ENCODE assay signal across 9 mouse cellular contexts in genomic region chr9:25212309-25213163, GRCm38 (mm10). TPM values are rescaled to one million over a fixed set of nuclear protein-coding genes. Genes with fewer than 3 reads are reported as not detected.
DNase-seq lines count a peak whose midpoint lies in the region; ATAC-seq lines count a peak whose summit lies in the region.
"Had no signal": no experiment of that assay in that cellular context is flagged by ENCODE, and none has a peak within 500 bp of the region (broad histone marks: within the 10 kb centered on the region; RNA-seq: fewer than 3 reads in every experiment).

No protein-coding gene starts in this region.

- H3K27me3 ChIP-seq in lung, embryonic 15.5 days, result no peaks in the 10 kb centered on the region
- no peaks in the 10 kb centered on the region for H3K27me3 ChIP-seq in heart, embryonic 10.5 days (ENCODE audit: insufficient read depth, poor library complexity, severe bottlenecking)
- no peaks in the 10 kb centered on the region for H3K27me3 ChIP-seq in stomach, embryonic 15.5 days (replicated peaks)

- no peaks in the 10 kb centered on the region; the same call in 1 of the 2 replicates for H3K9me3 ChIP-seq in lung, embryonic 15.5 days
- H3K9me3 ChIP-seq in heart, embryonic 10.5 days, result no peaks in the 10 kb centered on the region
- H3K9me3 ChIP-seq in stomach, embryonic 15.5 days, result no peaks in the 10 kb centered on the region

- H3K4me2 ChIP-seq in lung, embryonic 15.5 days, result no peak overlapping the region
- no peak overlapping the region for H3K4me2 ChIP-seq in stomach, embryonic 15.5 days

- no peak overlapping the region for H3K9ac ChIP-seq in lung, embryonic 15.5 days
- H3K9ac ChIP-seq in stomach, embryonic 15.5 days, result no peak overlapping the region

- no peak for DNase-seq in lung, postnatal 25 days (ENCODE audit: low spot score)
- DNase-seq in heart, embryonic 10.5 days (ENCODE audit: low spot score), result no peak
- peak; percentile 49 for DNase-seq in kidney, postnatal 14 days
- no peak for DNase-seq in left cerebral cortex, adult 8-10 months (ENCODE audit: low spot score in 2 of 2)
- no peak for DNase-seq in adrenal gland, postnatal 4 days (ENCODE audit: low spot score in 2 of 2)
- no peak for DNase-seq in cerebellum, postnatal 25 days

- H3K4me3 ChIP-seq in lung, embryonic 15.5 days, result no peak overlapping the region
- H3K4me3 ChIP-seq in heart, embryonic 10.5 days, result no peak overlapping the region
- H3K4me3 ChIP-seq in stomach, embryonic 15.5 days (replicated peaks), result no peak overlapping the region
- H3K4me3 ChIP-seq: erythroblast, embryonic 14.5 days had no signal

- H3K27ac ChIP-seq in lung, embryonic 15.5 days, result peak overlapping the region; percentile 76
- peak overlapping the region; percentile 64 for H3K27ac ChIP-seq in heart, embryonic 10.5 days
- H3K27ac ChIP-seq in stomach, embryonic 15.5 days, result peak overlapping the region; percentile 79

- WGBS in lung, embryonic 15.5 days, result 48% methylated on average over 9 of the region's 9 CpGs
- WGBS in heart, embryonic 10.5 days, result 65% methylated on average over 9 of the region's 9 CpGs
- 41% methylated on average over 9 of the region's 9 CpGs for WGBS in stomach, embryonic 15.5 days

- ATAC-seq in lung, embryonic 15.5 days (ENCODE audit: borderline replicate concordance, extremely low read depth, low FRiP score, low TSS enrichment), result peak; percentile 87; the same call in 1 of the 2 replicates
- peak; percentile 77; the same call in 1 of the 2 replicates for ATAC-seq in stomach, embryonic 15.5 days (ENCODE audit: insufficient read depth, low FRiP score, low read depth)

- H3K36me3 ChIP-seq in lung, embryonic 15.5 days, result no peaks in the 10 kb centered on the region
- H3K36me3 ChIP-seq in heart, embryonic 10.5 days, result no peaks in the 10 kb centered on the region
- no peaks in the 10 kb centered on the region for H3K36me3 ChIP-seq in stomach, embryonic 15.5 days

- H3K4me1 ChIP-seq in lung, embryonic 15.5 days, result peaks cover 25% of the 10 kb centered on the region
- H3K4me1 ChIP-seq in heart, embryonic 10.5 days, result peaks cover 36% of the 10 kb centered on the region
- H3K4me1 ChIP-seq in stomach, embryonic 15.5 days, result peaks cover 5% of the 10 kb centered on the region; the same call in 1 of the 2 replicates

RNA-seq across cellular contexts. Expression of gene Sept7, which starts 39.7 kb away (rescaled TPM):
- polyA plus RNA-seq in lung, embryonic 15.5 days (2015; fragmentation: Nextera tagmentation; extraction: Ambion mirVana), result 296 and 305 TPM in 2 replicates
- 258 and 291 TPM in 2 replicates for polyA plus RNA-seq in heart, embryonic 10.5 days (2016; fragmentation: Nextera tagmentation; extraction: Ambion mirVana)
- 259 and 263 TPM in 2 replicates for polyA plus RNA-seq in stomach, embryonic 15.5 days (2015; fragmentation: Nextera tagmentation; extraction: Ambion mirVana)
- total RNA-seq in left cerebral cortex, adult 8-10 months (2022), result 100 to 1,000 TPM; 367 to 384 (median 373) TPM
- total RNA-seq in adrenal gland, postnatal 4 days (2021), result 100 to 1,000 TPM; 139 to 156 TPM
